ENCODE assay signal across 24 mouse cellular contexts in the genomic region with DNA sequence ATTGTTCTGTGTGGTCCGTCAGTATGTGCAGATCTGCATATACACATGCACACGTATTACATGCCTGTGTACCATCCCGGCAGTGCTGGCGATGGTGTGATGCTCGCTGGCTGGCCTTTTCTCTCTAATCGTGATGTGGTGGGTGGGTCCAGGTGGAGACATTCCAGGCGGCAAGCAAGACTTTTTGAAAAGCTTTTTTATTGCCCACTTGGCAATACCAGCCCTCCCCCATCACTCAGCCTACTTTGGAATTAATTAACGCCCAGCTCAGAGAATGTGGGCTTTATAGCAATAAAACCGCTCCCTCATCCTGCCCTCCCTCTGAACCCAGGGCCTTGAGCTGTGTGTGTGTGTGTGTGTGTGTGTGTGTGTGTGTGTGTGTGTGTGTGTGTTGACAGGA.
DNase-seq lines count a peak whose midpoint lies in the region; ATAC-seq and TF ChIP-seq lines count a peak whose summit lies in the region.
"Had no signal": no experiment of that assay in that cellular context is flagged by ENCODE, and none has a peak within 500 bp of the region (broad histone marks: within the 10 kb centered on the region; RNA-seq: fewer than 3 reads in every experiment).

No protein-coding gene starts in this region.

- no peaks in the 10 kb centered on the region for H3K79me2 ChIP-seq in heart, adult 2 months (replicated peaks; ENCODE audit: control insufficient read depth, insufficient read depth, low read length)

- TF ChIP-seq EP300 in heart, adult 2 months (IDR thresholded peaks at IDR 0.05; ENCODE audit: insufficient read depth, low read depth, low read length) = no peak

- H3K4me2 ChIP-seq in limb, embryonic 13.5 days (replicated peaks) = peak overlapping the region; percentile 23; the same call in 1 of the 2 replicates
- H3K4me2 ChIP-seq: embryonic facial prominence, embryonic 12.5 days; heart, embryonic 11.5 days; hindbrain, embryonic 13.5 days; midbrain, embryonic 13.5 days had no signal

- no peak overlapping the region for H3K9ac ChIP-seq in heart, adult 2 months (ENCODE audit: low read depth, low read length)
- no peak overlapping the region for H3K9ac ChIP-seq in ES-E14 (ENCODE audit: insufficient read depth, low read depth, low read length, poor library complexity, severe bottlenecking)
- H3K9ac ChIP-seq in limb, embryonic 13.5 days = no peak overlapping the region
- H3K9ac ChIP-seq: embryonic facial prominence, embryonic 12.5 days; hindbrain, embryonic 13.5 days; midbrain, embryonic 13.5 days had no signal

- in situ Hi-C loops in ES-E14 (cut with MboI; ENCODE audit: low sequenced_read_pairs in 2 of 2, unreplicated experiment in 2 of 2) = no loop called here

- peak; percentile 86 for DNase-seq in heart, adult 11 months
- DNase-seq in heart, adult 2 months = no peak
- peak; percentile 13 for DNase-seq in ES-E14 (ENCODE audit: low read depth, low spot score)
- DNase-seq in forelimb bud, embryonic 11.5 days (ENCODE audit: low read depth, low spot score) = peak; percentile 35
- DNase-seq in thymus, postnatal 25 days = no peak
- no peak for DNase-seq in frontal cortex, postnatal 36 days (ENCODE audit: low spot score in 2 of 2)
- DNase-seq: cerebellum, postnatal 14 days; gastrocnemius, postnatal 36 days; heart, postnatal 14 days; kidney, adult 8-10 months; liver; lung, adult 18-20 months; lung, postnatal 4 days; retina, postnatal 1 day; right cerebral cortex, postnatal 4 days; thymus, postnatal 4 days had no signal

- no peak for TF ChIP-seq CTCF in heart, adult 2 months (IDR thresholded peaks at IDR 0.05)

- H3K27me3 ChIP-seq in heart, adult 2 months (ENCODE audit: control insufficient read depth, insufficient read depth, low read length) = no peaks in the 10 kb centered on the region
- peaks cover 51% of the 10 kb centered on the region for H3K27me3 ChIP-seq in limb, embryonic 13.5 days
- H3K27me3 ChIP-seq: CH12.LX; embryonic facial prominence, embryonic 12.5 days; hindbrain, embryonic 13.5 days; midbrain, embryonic 13.5 days had no signal

- no peak overlapping the region for H3K27ac ChIP-seq in heart, adult 2 months
- H3K27ac ChIP-seq in ES-E14 (ENCODE audit: insufficient read depth, low read depth, low read length, poor library complexity, severe bottlenecking) = no peak overlapping the region
- H3K27ac ChIP-seq in limb, embryonic 13.5 days = no peak overlapping the region; the same call in 1 of the 2 replicates
- H3K27ac ChIP-seq: embryonic facial prominence, embryonic 12.5 days; hindbrain, embryonic 13.5 days; layer of hippocampus, adult 2 months; midbrain, embryonic 13.5 days had no signal

- 73% methylated on average over 9 of the region's 9 CpGs for WGBS in heart, adult 2 months
- 7% methylated on average over 9 of the region's 9 CpGs for WGBS in limb, embryonic 13.5 days

- no peak overlapping the region for H3K4me3 ChIP-seq in heart, adult 2 months
- H3K4me3 ChIP-seq in ES-E14 (ENCODE audit: insufficient read depth in 1 of 2, low read depth in 1 of 2, low read length in 2 of 2, poor library complexity in 1 of 2, severe bottlenecking in 1 of 2) = no peak overlapping the region
- no peak overlapping the region for H3K4me3 ChIP-seq in limb, embryonic 13.5 days
- H3K4me3 ChIP-seq: embryonic facial prominence, embryonic 12.5 days; hindbrain, embryonic 13.5 days; layer of hippocampus, adult 2 months; midbrain, embryonic 13.5 days had no signal

- H3K9me3 ChIP-seq in ES-E14 (ENCODE audit: control insufficient read depth, insufficient read depth, low read depth, low read length) = no peaks in the 10 kb centered on the region
- no peaks in the 10 kb centered on the region for H3K9me3 ChIP-seq in limb, embryonic 13.5 days
- H3K9me3 ChIP-seq: embryonic facial prominence, embryonic 12.5 days; hindbrain, embryonic 13.5 days; midbrain, embryonic 13.5 days had no signal

- H3K36me3 ChIP-seq in heart, adult 2 months (ENCODE audit: control insufficient read depth, insufficient read depth, low read length) = no peaks in the 10 kb centered on the region
- no peaks in the 10 kb centered on the region for H3K36me3 ChIP-seq in ES-E14 (ENCODE audit: control insufficient read depth, insufficient read depth, low read length, poor library complexity, severe bottlenecking)
- H3K36me3 ChIP-seq in limb, embryonic 13.5 days = no peaks in the 10 kb centered on the region
- H3K36me3 ChIP-seq: embryonic facial prominence, embryonic 12.5 days; hindbrain, embryonic 13.5 days; midbrain, embryonic 13.5 days had no signal

- intact Hi-C loops in heart, adult 2 months (cut with DNase I) = no loop called here

- TF ChIP-seq POLR2A in heart, adult 2 months (IDR thresholded peaks at IDR 0.05; ENCODE audit: insufficient read depth, low read depth, low read length) = no peak

- peak; percentile 67 for ATAC-seq in limb, embryonic 13.5 days (ENCODE audit: low FRiP score, low read depth)
- ATAC-seq in activated CD4-positive, CD25-positive, alpha-beta regulatory T cell, adult 4 months = no peak
- ATAC-seq: midbrain, embryonic 13.5 days had no signal

- H3K4me1 ChIP-seq in heart, adult 2 months (ENCODE audit: control insufficient read depth, insufficient read depth, low read length) = peaks cover 2% of the 10 kb centered on the region; the same call in 1 of the 2 replicates
- peaks cover 0 to 3% of the 10 kb centered on the region in 2 experiments; a peak in 1 of 4 replicates for H3K4me1 ChIP-seq in ES-E14 (ENCODE audit: control insufficient read depth in 2 of 2, insufficient read depth in 2 of 2, low read length in 2 of 2, poor library complexity in 1 of 2)
- H3K4me1 ChIP-seq in limb, embryonic 13.5 days = peaks cover 30% of the 10 kb centered on the region
- H3K4me1 ChIP-seq: embryonic facial prominence, embryonic 12.5 days; midbrain, embryonic 13.5 days had no signal

TF ChIP-seq in ES-E14, 5 proteins besides CTCF, POLR2A, EP300 and RAD21:
- no peak for TF ChIP-seq MAFK (IDR thresholded peaks at IDR 0.05; ENCODE audit: insufficient read depth, low read depth, low read length)
- no peak for TF ChIP-seq CHD2 (IDR thresholded peaks at IDR 0.05; ENCODE audit: low read depth, low read length)
- TF ChIP-seq ZC3H11A (IDR thresholded peaks at IDR 0.05; ENCODE audit: borderline replicate concordance, low read depth, low read length) = no peak
- no peak for TF ChIP-seq ZNF384 (IDR thresholded peaks at IDR 0.05; ENCODE audit: low read depth, low read length)

Comparison
In these comparisons a context has a peak if more than half of its experiments do, and no peak if none do; other contexts are left out.
1. DNase-seq: peak in heart, adult 11 months (single experiment), ES-E14 (single experiment) and forelimb bud, embryonic 11.5 days (single experiment); none in heart, adult 2 months (0 of 2), thymus, postnatal 25 days (single experiment) and frontal cortex, postnatal 36 days (0 of 2).